Mouse (Mus musculus): ENCODE results near the gene Gabre. TPM values are rescaled to one million over a fixed set of nuclear protein-coding genes. Genes with fewer than 3 reads are reported as not detected.

Gabre gene
- total RNA-seq (2014; rRNA removed) (0.27 and 1.0 TPM in 2 replicates), polyA plus RNA-seq (2015; fragmentation: Nextera tagmentation; extraction: Ambion mirVana) (0.92 and 1.7 TPM in 2 replicates)

GRCm38 (mm10) chrX:72274659-72275371, at the start of gene Gabre:
Gabre (minus strand) TSS chrX:72274803.
- no peak within 1 kb of the TSS for H3K27ac ChIP-seq (ENCODE audit: low read depth, low read length)
- H3K27me3 ChIP-seq (ENCODE audit: insufficient read depth, low read length), result no peaks in the 10 kb centered on the region
- no peak for TF ChIP-seq CTCF (IDR thresholded peaks at IDR 0.05)
- peak within 1 kb of the TSS; percentile 63 for H3K4me2 ChIP-seq (ENCODE audit: low read depth, low read length, poor library complexity, severe bottlenecking)
- ATAC-seq (ENCODE audit: low FRiP score) (peak; percentile 80), DNase-seq (ENCODE audit: low spot score) (peak; percentile 10)
- H3K9me3 ChIP-seq (ENCODE audit: low read length), result no peaks in the 10 kb centered on the region
- peak within 1 kb of the TSS; percentile 41 for H3K4me3 ChIP-seq (ENCODE audit: low read depth, low read length)
- no peaks in the 10 kb centered on the region for H3K4me1 ChIP-seq (ENCODE audit: insufficient read depth, low read length)
- H3K36me3 ChIP-seq (ENCODE audit: insufficient read depth, low read length), result no peaks in the 10 kb centered on the region
- peak within 1 kb of the TSS; percentile 48; the same call in 1 of the 2 replicates for H3K9ac ChIP-seq (replicated peaks; ENCODE audit: low read length, poor library complexity, severe bottlenecking)
- WGBS, result 12% methylated on average over 13 of the region's 36 CpGs

GRCm38 (mm10) chrX:72297812-72298211, 23.2 kb upstream of the Gabre start:
- Histone ChIP-seq H3K9ac (replicated peaks; ENCODE audit: low read length, poor library complexity, severe bottlenecking) (no peak overlapping the region), H3K27me3 (ENCODE audit: insufficient read depth, low read length) (no peaks in the 10 kb centered on the region), H3K4me2 (ENCODE audit: low read depth, low read length, poor library complexity, severe bottlenecking) (no peak overlapping the region), H3K27ac (ENCODE audit: low read depth, low read length) (no peak overlapping the region), H3K36me3 (ENCODE audit: insufficient read depth, low read length) (no peaks in the 10 kb centered on the region), H3K4me3 (ENCODE audit: low read depth, low read length) (no peak overlapping the region), H3K4me1 (ENCODE audit: insufficient read depth, low read length) (no peaks in the 10 kb centered on the region), H3K9me3 (ENCODE audit: low read length) (no peaks in the 10 kb centered on the region)
- no peak for ATAC-seq (ENCODE audit: low FRiP score)
- DNase-seq (ENCODE audit: low spot score), result no peak
- no peak for TF ChIP-seq CTCF (IDR thresholded peaks at IDR 0.05)
- WGBS, result 81% methylated on average over 2 of the region's 2 CpGs

GRCm38 (mm10) chrX:72275372-72275663, 715 bp upstream of the Gabre start:
- Histone ChIP-seq H3K4me1 (ENCODE audit: insufficient read depth, low read length) (no peaks in the 10 kb centered on the region), H3K4me3 (ENCODE audit: low read depth, low read length) (peak overlapping the region; percentile 41; the same call in 1 of the 2 replicates), H3K9me3 (ENCODE audit: low read length) (no peaks in the 10 kb centered on the region), H3K4me2 (ENCODE audit: low read depth, low read length, poor library complexity, severe bottlenecking) (no peak overlapping the region; the same call in 1 of the 2 replicates), H3K27me3 (ENCODE audit: insufficient read depth, low read length) (no peaks in the 10 kb centered on the region), H3K36me3 (ENCODE audit: insufficient read depth, low read length) (no peaks in the 10 kb centered on the region), H3K9ac (replicated peaks; ENCODE audit: low read length, poor library complexity, severe bottlenecking) (no peak overlapping the region), H3K27ac (ENCODE audit: low read depth, low read length) (no peak overlapping the region)
- DNase-seq (ENCODE audit: low spot score) (no peak), ATAC-seq (ENCODE audit: low FRiP score) (no peak)
- no peak for TF ChIP-seq CTCF (IDR thresholded peaks at IDR 0.05)
- 63% methylated on average over 1 of the region's 1 CpGs for WGBS

- Histone ChIP-seq H3K27ac (ENCODE audit: low read depth, low read length) (no peak overlapping the region), H3K27me3 (ENCODE audit: insufficient read depth, low read length) (no peaks in the 10 kb centered on the region), H3K4me1 (ENCODE audit: insufficient read depth, low read length) (no peaks in the 10 kb centered on the region), H3K4me3 (ENCODE audit: low read depth, low read length) (peak overlapping the region; percentile 41), H3K9ac (replicated peaks; ENCODE audit: low read length, poor library complexity, severe bottlenecking) (no peak overlapping the region), H3K36me3 (ENCODE audit: insufficient read depth, low read length) (no peaks in the 10 kb centered on the region), H3K4me2 (ENCODE audit: low read depth, low read length, poor library complexity, severe bottlenecking) (peak overlapping the region; percentile 63), H3K9me3 (ENCODE audit: low read length) (no peaks in the 10 kb centered on the region)
- DNase-seq (ENCODE audit: low spot score) (no peak), ATAC-seq (ENCODE audit: low FRiP score) (peak; percentile 35; the same call in 1 of the 2 replicates)
- TF ChIP-seq CTCF (IDR thresholded peaks at IDR 0.05), result no peak
- WGBS, result 24% methylated on average over 27 of the region's 27 CpGs
Observed at GRCm38 (mm10) chrX:72273966-72274658, 491 bp downstream of the Gabre start.

- Histone ChIP-seq H3K9ac (replicated peaks; ENCODE audit: low read length, poor library complexity, severe bottlenecking) (no peak overlapping the region), H3K4me1 (ENCODE audit: insufficient read depth, low read length) (no peaks in the 10 kb centered on the region), H3K27ac (ENCODE audit: low read depth, low read length) (no peak overlapping the region), H3K4me2 (ENCODE audit: low read depth, low read length, poor library complexity, severe bottlenecking) (no peak overlapping the region), H3K4me3 (ENCODE audit: low read depth, low read length) (no peak overlapping the region), H3K9me3 (ENCODE audit: low read length) (no peaks in the 10 kb centered on the region), H3K27me3 (ENCODE audit: insufficient read depth, low read length) (no peaks in the 10 kb centered on the region), H3K36me3 (ENCODE audit: insufficient read depth, low read length) (no peaks in the 10 kb centered on the region)
- 88% methylated on average over 10 of the region's 11 CpGs for WGBS
- ATAC-seq (ENCODE audit: low FRiP score) (no peak), DNase-seq (ENCODE audit: low spot score) (no peak)
- TF ChIP-seq CTCF (IDR thresholded peaks at IDR 0.05), result no peak
Observed at GRCm38 (mm10) chrX:72270637-72271036, 4.0 kb downstream of the Gabre start.

GRCm38 (mm10) chrX:72221717-72222116, 52.9 kb downstream of the Gabre start, which contains the start of gene Magea4:
Magea4 (plus strand) TSS chrX:72222017.
- Histone ChIP-seq H3K36me3 (ENCODE audit: insufficient read depth, low read length) (no peaks in the 10 kb centered on the region), H3K4me3 (ENCODE audit: low read depth, low read length) (no peak within 1 kb of the TSS), H3K4me1 (ENCODE audit: insufficient read depth, low read length) (no peaks in the 10 kb centered on the region), H3K4me2 (ENCODE audit: low read depth, low read length, poor library complexity, severe bottlenecking) (no peak within 1 kb of the TSS), H3K9ac (replicated peaks; ENCODE audit: low read length, poor library complexity, severe bottlenecking) (no peak within 1 kb of the TSS), H3K27ac (ENCODE audit: low read depth, low read length) (no peak within 1 kb of the TSS), H3K9me3 (ENCODE audit: low read length) (no peaks in the 10 kb centered on the region), H3K27me3 (ENCODE audit: insufficient read depth, low read length) (no peaks in the 10 kb centered on the region)
- no peak for TF ChIP-seq CTCF (IDR thresholded peaks at IDR 0.05)
- ATAC-seq (ENCODE audit: low FRiP score) (no peak), DNase-seq (ENCODE audit: low spot score) (no peak)
- WGBS, result 88% methylated on average over 2 of the region's 2 CpGs

MicroRNAs encoded within 50 kb of the gene (microRNA counts, 519-probe panel; counts per million panel counts)
- microRNA mmu-miR-224 (528 counts per million, percentile 58 among the panel's probes with 10 or more counts), microRNA mmu-miR-452 (528 counts per million, percentile 58 among the panel's probes with 10 or more counts)

Small RNAs within 50 kb of the gene (microRNA-seq; reads per million reads assigned to microRNA genes)
- gene Mir224 (ENCODE audit: borderline number of aligned reads), result 61.0 reads per million, percentile 39 among the genes with 10 or more reads in this experiment
- 12.1 reads per million, percentile 22 among the genes with 10 or more reads in this experiment for gene Mir452 (ENCODE audit: borderline number of aligned reads)

Other genes with a start within 250 kb of the Gabre start
- not detected in 2 replicates for gene Magea4, start 52.8 kb downstream of the Gabre start, total RNA-seq (2014; rRNA removed)
- gene Magea4, start 52.8 kb downstream of the Gabre start, polyA plus RNA-seq (2015; fragmentation: Nextera tagmentation; extraction: Ambion mirVana), result not detected in 2 replicates
- not detected in 2 replicates for gene Magea10, start 112.1 kb upstream of the Gabre start, total RNA-seq (2014; rRNA removed)
- gene Magea10, start 112.1 kb upstream of the Gabre start, polyA plus RNA-seq (2015; fragmentation: Nextera tagmentation; extraction: Ambion mirVana), result not detected in 2 replicates

Data from midbrain, postnatal 0 days (tissue).